Mouse (Mus musculus) kidney, postnatal 0 days (tissue): ENCODE measurements at regions not wholly inside any gene's neighbourhood (a gene's known extent, or its start where the extent isn't known, plus 50 kb on each side); places are given as distances from the start of the nearest gene placed in this dataset.

Experiments
- ATAC-seq: fragments of 200-750 bp; cut with Nextera tagmentation; replicated peaks from 2 replicates; pipeline ENCODE4 v1.8.0; 2017; ENCODE audit warnings: low read depth, moderate number of reproducible peaks, moderate TSS enrichment, moderate library complexity; ENCODE audit not compliant: low FRiP score
- DNase-seq: peaks from one replicate; pipeline ENCODE4 v3.0.0-alpha.2; 2016; ENCODE audit warnings: low spot score
- H3K27ac ChIP-seq: fragments of 300-500 bp; sonication (generic); 2 replicates; pipeline ENCODE4 v1.5.1; 2014; ENCODE audit warnings: mild to moderate bottlenecking
- H3K27me3 ChIP-seq: fragments of 300-500 bp; sonication (generic); 2 replicates; pipeline ENCODE4 v1.6.1; 2014; ENCODE audit warnings: low read length, mixed read lengths; ENCODE audit not compliant: insufficient read depth
- H3K36me3 ChIP-seq: fragments of 300-500 bp; sonication (generic); 2 replicates; pipeline ENCODE4 v1.6.1; 2014; ENCODE audit warnings: low read length, mixed read lengths; ENCODE audit not compliant: insufficient read depth
- H3K4me1 ChIP-seq: fragments of 300-500 bp; sonication (generic); replicated peaks from 2 replicates; pipeline ENCODE4 v1.6.1; 2014; ENCODE audit warnings: antibody characterized with exemption, low read length, mixed read lengths; ENCODE audit not compliant: insufficient read depth
- H3K4me2 ChIP-seq: fragments of 300-500 bp; sonication (generic); 2 replicates; pipeline ENCODE4 v1.6.1; 2014; ENCODE audit warnings: mild to moderate bottlenecking, low read length, moderate library complexity, mixed read lengths
- H3K4me3 ChIP-seq: fragments of 300-500 bp; sonication (generic); replicated peaks from 2 replicates; pipeline ENCODE4 v1.5.1; 2014; ENCODE audit warnings: low read depth, low read length
- H3K9ac ChIP-seq: fragments of 300-500 bp; sonication (generic); 2 replicates; pipeline ENCODE4 v1.6.1; 2014; ENCODE audit warnings: low read depth, low read length
- H3K9me3 ChIP-seq: fragments of 300-500 bp; sonication (generic); replicated peaks from 2 replicates; pipeline ENCODE4 v1.6.1; 2016; ENCODE audit warnings: low read length, inconsistent platforms, mixed read lengths
- CTCF ChIP-seq: IDR thresholded peaks from 2 replicates; pipeline ENCODE4 v1.5.1; 2016; ENCODE audit warnings: antibody characterized with exemption, low read depth, mild to moderate bottlenecking, moderate library complexity
- WGBS: fragments of 180-500 bp; shearing (Covaris S2); extraction: QIAGEN DNeasy Blood & Tissue Kit; methylation state at CpG from one replicate; pipeline ENCODE4 v1.1.7; 2014; 5-methylcytosine and 5-hydroxymethylcytosine counted together

- ATAC-seq (no peak), DNase-seq (no peak)
- WGBS, result 44% methylated on average over 3 of the region's 3 CpGs
- Histone ChIP-seq H3K9ac (no peak overlapping the region), H3K4me2 (peak overlapping the region; percentile 45), H3K27ac (no peak overlapping the region), H3K4me1 (peaks cover 5% of the 10 kb centered on the region; the same call in 1 of the 2 replicates), H3K27me3 (no peaks in the 10 kb centered on the region), H3K4me3 (no peak overlapping the region), H3K36me3 (no peaks in the 10 kb centered on the region), H3K9me3 (no peaks in the 10 kb centered on the region)
- TF ChIP-seq CTCF, result no peak
Observed at GRCm38 (mm10) chr3:146337429-146337828, 67.0 kb upstream of the Ssx2ip start.

GRCm38 (mm10) chr3:146337861-146338281 lies 66.6 kb upstream of the Ssx2ip start:
- no peaks in the 10 kb centered on the region for H3K9me3 ChIP-seq
- H3K4me2 ChIP-seq, result peak overlapping the region; percentile 45
- no peaks in the 10 kb centered on the region for H3K36me3 ChIP-seq
- H3K27ac ChIP-seq, result no peak overlapping the region
- no peaks in the 10 kb centered on the region for H3K27me3 ChIP-seq
- H3K4me1 ChIP-seq, result peaks cover 5% of the 10 kb centered on the region; the same call in 1 of the 2 replicates
- H3K9ac ChIP-seq, result no peak overlapping the region
- WGBS, result 6% methylated on average over 7 of the region's 7 CpGs
- peak; percentile 59 for DNase-seq
- TF ChIP-seq CTCF, result no peak
- H3K4me3 ChIP-seq, result no peak overlapping the region
- no peak for ATAC-seq

GRCm38 (mm10) chr3:146338445-146338844 lies 66.0 kb upstream of the Ssx2ip start:
- Histone ChIP-seq H3K27me3 (no peaks in the 10 kb centered on the region), H3K9ac (no peak overlapping the region), H3K27ac (no peak overlapping the region), H3K9me3 (no peaks in the 10 kb centered on the region), H3K4me3 (no peak overlapping the region), H3K36me3 (no peaks in the 10 kb centered on the region), H3K4me2 (no peak overlapping the region), H3K4me1 (peaks cover 5% of the 10 kb centered on the region; the same call in 1 of the 2 replicates)
- 59% methylated on average over 9 of the region's 9 CpGs for WGBS
- no peak for ATAC-seq
- DNase-seq, result no peak
- no peak for TF ChIP-seq CTCF

- Histone ChIP-seq H3K4me1 (peaks cover 5% of the 10 kb centered on the region; the same call in 1 of the 2 replicates), H3K36me3 (no peaks in the 10 kb centered on the region), H3K27me3 (no peaks in the 10 kb centered on the region), H3K9ac (no peak overlapping the region), H3K27ac (no peak overlapping the region), H3K9me3 (no peaks in the 10 kb centered on the region), H3K4me3 (no peak overlapping the region), H3K4me2 (no peak overlapping the region)
- WGBS, result 57% methylated on average over 12 of the region's 12 CpGs
- no peak for ATAC-seq
- peak; percentile 29; the same call in 1 of the 2 replicates for TF ChIP-seq CTCF
- no peak for DNase-seq
Observed at GRCm38 (mm10) chr3:146340316-146341055, 64.0 kb upstream of the Ssx2ip start.

- WGBS, result 58% methylated on average over 6 of the region's 6 CpGs
- H3K36me3 ChIP-seq, result no peaks in the 10 kb centered on the region
- no peak for ATAC-seq
Observed at GRCm38 (mm10) chr3:146341652-146342340, 62.6 kb upstream of the Ssx2ip start.

GRCm38 (mm10) chr3:146342727-146343126 lies 61.7 kb upstream of the Ssx2ip start:
- Histone ChIP-seq H3K36me3 (no peaks in the 10 kb centered on the region), H3K9me3 (no peaks in the 10 kb centered on the region), H3K4me3 (no peak overlapping the region), H3K9ac (no peak overlapping the region), H3K27ac (no peak overlapping the region), H3K4me2 (no peak overlapping the region), H3K4me1 (peaks cover 4% of the 10 kb centered on the region; the same call in 1 of the 2 replicates), H3K27me3 (no peaks in the 10 kb centered on the region)
- 83% methylated on average over 1 of the region's 1 CpGs for WGBS
- no peak for TF ChIP-seq CTCF
- ATAC-seq, result no peak
- DNase-seq, result no peak

More at GRCm38 (mm10) chr3:146341652-146342340, 62.6 kb upstream of the Ssx2ip start:
- DNase-seq, result no peak
- Histone ChIP-seq H3K4me2 (no peak overlapping the region), H3K4me1 (peaks cover 5% of the 10 kb centered on the region; the same call in 1 of the 2 replicates), H3K4me3 (no peak overlapping the region), H3K9ac (no peak overlapping the region), H3K27me3 (no peaks in the 10 kb centered on the region), H3K27ac (no peak overlapping the region; the same call in 1 of the 2 replicates), H3K9me3 (no peaks in the 10 kb centered on the region)
- no peak for TF ChIP-seq CTCF
